Mouse (Mus musculus): ENCODE results near the gene Rab31.

Rab31 gene

GRCm38 (mm10) chr17:65666388-65667161, 106.0 kb downstream of the Rab31 start:
- no peak for DNase-seq (ENCODE audit: low spot score in 2 of 2)

- DNase-seq (ENCODE audit: low spot score in 2 of 2): no peak
Measured at GRCm38 (mm10) chr17:65665786-65666387, 106.7 kb downstream of the Rab31 start.

- DNase-seq (ENCODE audit: low spot score in 2 of 2): no peak
Measured at GRCm38 (mm10) chr17:65663329-65664078, 109.0 kb downstream of the Rab31 start.

GRCm38 (mm10) chr17:65662662-65663061, 109.9 kb downstream of the Rab31 start:
- DNase-seq (ENCODE audit: low spot score in 2 of 2): no peak

- no peak for DNase-seq (ENCODE audit: low spot score in 2 of 2)
Measured at GRCm38 (mm10) chr17:65658416-65658815, 114.1 kb downstream of the Rab31 start.

GRCm38 (mm10) chr17:65657958-65658357, 114.6 kb downstream of the Rab31 start:
- DNase-seq (ENCODE audit: low spot score in 2 of 2): no peak

- DNase-seq (ENCODE audit: low spot score in 2 of 2): no peak
Measured at GRCm38 (mm10) chr17:65656731-65657130, 115.8 kb downstream of the Rab31 start.

GRCm38 (mm10) chr17:65656076-65656475, 116.5 kb downstream of the Rab31 start:
- no peak for DNase-seq (ENCODE audit: low spot score in 2 of 2)

GRCm38 (mm10) chr17:65655608-65656007, 116.9 kb downstream of the Rab31 start:
- DNase-seq (ENCODE audit: low spot score in 2 of 2): no peak

- no peak for DNase-seq (ENCODE audit: low spot score in 2 of 2)
Measured at GRCm38 (mm10) chr17:65650598-65650997, 122.0 kb downstream of the Rab31 start.

- DNase-seq (ENCODE audit: low spot score in 2 of 2): no peak
Measured at GRCm38 (mm10) chr17:65649175-65649493, 123.4 kb downstream of the Rab31 start.

- DNase-seq (ENCODE audit: low spot score in 2 of 2): no peak
Measured at GRCm38 (mm10) chr17:65648371-65649174, 124.0 kb downstream of the Rab31 start.

GRCm38 (mm10) chr17:65647961-65648360, 124.6 kb downstream of the Rab31 start:
- DNase-seq (ENCODE audit: low spot score in 2 of 2): no peak

GRCm38 (mm10) chr17:65647226-65647625, 125.3 kb downstream of the Rab31 start:
- DNase-seq (ENCODE audit: low spot score in 2 of 2): no peak

GRCm38 (mm10) chr17:65643579-65643978, 129.0 kb downstream of the Rab31 start:
- DNase-seq (ENCODE audit: low spot score in 2 of 2): no peak

GRCm38 (mm10) chr17:65643051-65643521, 129.5 kb downstream of the Rab31 start:
- peak; percentile 32 to 35 for DNase-seq (ENCODE audit: low spot score in 2 of 2)

GRCm38 (mm10) chr17:65642578-65642991, 130.0 kb downstream of the Rab31 start:
- DNase-seq (ENCODE audit: low spot score in 2 of 2): no peak

- DNase-seq (ENCODE audit: low spot score in 2 of 2): no peak
Measured at GRCm38 (mm10) chr17:65641734-65642218, 130.8 kb downstream of the Rab31 start, which contains the start of gene Txndc2. Gene Txndc2, minus strand, starts transcription at chr17:65642168.

- no peak for DNase-seq (ENCODE audit: low spot score in 2 of 2)
Measured at GRCm38 (mm10) chr17:65639144-65639543, 133.4 kb downstream of the Rab31 start.

- DNase-seq (ENCODE audit: low spot score in 2 of 2): no peak
Measured at GRCm38 (mm10) chr17:65635715-65636360, 136.7 kb downstream of the Rab31 start.

GRCm38 (mm10) chr17:65629943-65630342, 142.6 kb downstream of the Rab31 start:
- no peak for DNase-seq (ENCODE audit: low spot score in 2 of 2)

Measured in urinary bladder, adult 18-20 months (tissue).